Mouse (Mus musculus) embryonic fibroblast, embryonic 13.5 days (primary cell): ENCODE measurements around the gene Slc9a2.

Source experiments
- CTCF ChIP-seq: IDR thresholded peaks from 2 replicates; pipeline ENCODE4 v1.5.1; 2011; ENCODE audit warnings: mild to moderate bottlenecking, control low read depth, low read length, moderate library complexity, borderline replicate concordance; ENCODE audit not compliant: insufficient read depth
- POLR2A ChIP-seq: IDR thresholded peaks from 2 replicates; pipeline ENCODE4 v1.6.1; 2011; ENCODE audit warnings: low read depth, mild to moderate bottlenecking, control low read depth, low read length, moderate library complexity

DNA sequence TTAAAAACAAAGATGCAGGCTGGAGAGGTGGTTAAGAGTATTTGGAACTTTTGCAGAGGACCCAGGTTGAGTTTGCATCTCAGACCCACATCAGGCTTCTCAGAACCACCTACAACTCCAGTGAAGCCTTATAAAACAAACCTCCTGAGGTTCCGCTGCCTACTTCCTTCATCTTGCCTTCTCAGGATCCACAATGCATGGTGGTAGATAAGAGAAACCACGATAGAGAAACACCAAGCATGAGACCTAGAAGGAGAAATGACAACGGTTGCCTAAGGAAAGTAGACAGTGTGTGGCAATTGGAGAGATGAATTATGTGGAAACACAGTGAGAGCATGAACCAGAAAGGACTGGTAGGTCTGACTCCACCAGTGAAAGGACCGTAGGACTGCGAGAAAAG lies 120.5 kb downstream of the Slc9a2 start:
- TF ChIP-seq CTCF (no peak), POLR2A (no peak)
